Mouse (Mus musculus): ENCODE data around the gene Ak7.
A peak's percentile ranks its signal among the peaks of the same experiment; 100 is the strongest.

The Ak7 gene

GRCm38 (mm10) chr12:105705799-105706487 lies at the start of gene Ak7:
TSS of gene Ak7 (plus strand) at chr12:105705976.
- DNase-seq (ENCODE audit: low read depth, low spot score): peak; percentile 68

GRCm38 (mm10) chr12:105676274-105676673 lies 29.5 kb upstream of the Ak7 start:
- no peak for DNase-seq (ENCODE audit: low read depth, low spot score)

GRCm38 (mm10) chr12:105678211-105678610 lies 27.6 kb upstream of the Ak7 start:
- DNase-seq (ENCODE audit: low read depth, low spot score): no peak

GRCm38 (mm10) chr12:105678762-105679161 lies 27.0 kb upstream of the Ak7 start:
- no peak for DNase-seq (ENCODE audit: low read depth, low spot score)

GRCm38 (mm10) chr12:105683933-105684901 lies 21.6 kb upstream of the Ak7 start, which contains the start of gene Gskip:
TSS of gene Gskip (plus strand) at chr12:105684829.
- DNase-seq (ENCODE audit: low read depth, low spot score): peak; percentile 47

GRCm38 (mm10) chr12:105685001-105685691 lies 20.6 kb upstream of the Ak7 start, which contains the start of gene Atg2b:
TSS of gene Atg2b (minus strand) at chr12:105685211.
- peak; percentile 94 for DNase-seq (ENCODE audit: low read depth, low spot score)

- no peak for DNase-seq (ENCODE audit: low read depth, low spot score)
Observed at GRCm38 (mm10) chr12:105686791-105687190, 19.0 kb upstream of the Ak7 start.

GRCm38 (mm10) chr12:105687416-105687815 lies 18.4 kb upstream of the Ak7 start:
- DNase-seq (ENCODE audit: low read depth, low spot score): no peak

GRCm38 (mm10) chr12:105688546-105688945 lies 17.2 kb upstream of the Ak7 start:
- DNase-seq (ENCODE audit: low read depth, low spot score): no peak

GRCm38 (mm10) chr12:105689435-105689834 lies 16.3 kb upstream of the Ak7 start:
- DNase-seq (ENCODE audit: low read depth, low spot score): no peak

GRCm38 (mm10) chr12:105694021-105694420 lies 11.8 kb upstream of the Ak7 start:
- DNase-seq (ENCODE audit: low read depth, low spot score): no peak

- DNase-seq (ENCODE audit: low read depth, low spot score): no peak
Observed at GRCm38 (mm10) chr12:105695848-105696247, 9.9 kb upstream of the Ak7 start.

- no peak for DNase-seq (ENCODE audit: low read depth, low spot score)
Observed at GRCm38 (mm10) chr12:105697104-105697780, 8.5 kb upstream of the Ak7 start.

- no peak for DNase-seq (ENCODE audit: low read depth, low spot score)
Observed at GRCm38 (mm10) chr12:105700433-105700832, 5.3 kb upstream of the Ak7 start.

GRCm38 (mm10) chr12:105718616-105719015 lies 12.8 kb downstream of the Ak7 start:
- DNase-seq (ENCODE audit: low read depth, low spot score): no peak

- DNase-seq (ENCODE audit: low read depth, low spot score): no peak
Observed at GRCm38 (mm10) chr12:105720196-105720595, 14.4 kb downstream of the Ak7 start.

- no peak for DNase-seq (ENCODE audit: low read depth, low spot score)
Observed at GRCm38 (mm10) chr12:105721452-105722132, 15.8 kb downstream of the Ak7 start.

GRCm38 (mm10) chr12:105722657-105723056 lies 16.9 kb downstream of the Ak7 start:
- peak; percentile 41 for DNase-seq (ENCODE audit: low read depth, low spot score)

GRCm38 (mm10) chr12:105724616-105725015 lies 18.8 kb downstream of the Ak7 start:
- no peak for DNase-seq (ENCODE audit: low read depth, low spot score)

- DNase-seq (ENCODE audit: low read depth, low spot score): no peak
Observed at GRCm38 (mm10) chr12:105725736-105726135, 20.0 kb downstream of the Ak7 start.

GRCm38 (mm10) chr12:105727268-105727667 lies 21.5 kb downstream of the Ak7 start:
- DNase-seq (ENCODE audit: low read depth, low spot score): no peak

Measured in c-Kit-negative CD71-positive TER-119-positive erythroid progenitor cells, embryonic 14.5 days (primary cell).